Mouse (Mus musculus) cerebellum, adult 2 months (tissue): ENCODE measurements around the gene Havcr1. TPM values are rescaled to one million over a fixed set of nuclear protein-coding genes. Genes with fewer than 3 reads are reported as not detected.
"Not testable (repeated sequence)": the region's sequence is repeated elsewhere in the genome, so short reads cannot be mapped to it uniquely, and the experiment has no call there.

Source experiments
- DNase-seq, 2 experiments: peaks; one replicate each; pipeline ENCODE4 v3.0.0; 2021
- H3K27ac ChIP-seq: fragments of 200-500 bp; 2 replicates; pipeline ENCODE4 v1.5.1; 2012; ENCODE audit warnings: low read length, control low read depth, inconsistent platforms; ENCODE audit not compliant: insufficient read depth
- H3K27me3 ChIP-seq: fragments of 200-500 bp; 2 replicates; pipeline ENCODE4 v1.6.1; 2012; ENCODE audit warnings: inconsistent platforms, mild to moderate bottlenecking, low read length, moderate library complexity; ENCODE audit not compliant: control insufficient read depth, insufficient read depth
- H3K4me1 ChIP-seq: fragments of 200-500 bp; 2 replicates; pipeline ENCODE4 v1.6.1; 2011; ENCODE audit warnings: low read length; ENCODE audit not compliant: control insufficient read depth, insufficient read depth
- H3K4me3 ChIP-seq: fragments of 200-500 bp; replicated peaks from 2 replicates; pipeline ENCODE3; 2011; ENCODE audit warnings: mild to moderate bottlenecking, low read depth, low read length, control low read depth; ENCODE audit not compliant: insufficient read depth
- CTCF ChIP-seq: fragments of 200-500 bp; IDR thresholded peaks from 2 replicates; pipeline ENCODE4 v1.5.1; 2011; ENCODE audit warnings: low read depth, mild to moderate bottlenecking, control low read depth, low read length, moderate library complexity, borderline replicate concordance; ENCODE audit not compliant: insufficient read depth
- POLR2A ChIP-seq: fragments of 200-500 bp; IDR thresholded peaks from 2 replicates; pipeline ENCODE4 v1.6.1; 2011; ENCODE audit warnings: low read length, control low read depth, borderline replicate concordance; ENCODE audit not compliant: insufficient read depth
- whole genome bisulfite sequencing: fragments of 180-500 bp; shearing (Covaris S2); methylation state at CpG from one replicate; pipeline ENCODE4 v1.1.7; 2018; 5-methylcytosine and 5-hydroxymethylcytosine counted together
- polyA plus RNA-seq: library from polyadenylated mRNA; depleted of rRNA; stranded (reverse); fragments of >200 nt; gene quantifications from 2 replicates; pipeline ENCODE4 v1.2.3, GENCODE M21; 2012

The Havcr1 gene
- polyA plus RNA-seq, 1 experiment = not detected

DNA sequence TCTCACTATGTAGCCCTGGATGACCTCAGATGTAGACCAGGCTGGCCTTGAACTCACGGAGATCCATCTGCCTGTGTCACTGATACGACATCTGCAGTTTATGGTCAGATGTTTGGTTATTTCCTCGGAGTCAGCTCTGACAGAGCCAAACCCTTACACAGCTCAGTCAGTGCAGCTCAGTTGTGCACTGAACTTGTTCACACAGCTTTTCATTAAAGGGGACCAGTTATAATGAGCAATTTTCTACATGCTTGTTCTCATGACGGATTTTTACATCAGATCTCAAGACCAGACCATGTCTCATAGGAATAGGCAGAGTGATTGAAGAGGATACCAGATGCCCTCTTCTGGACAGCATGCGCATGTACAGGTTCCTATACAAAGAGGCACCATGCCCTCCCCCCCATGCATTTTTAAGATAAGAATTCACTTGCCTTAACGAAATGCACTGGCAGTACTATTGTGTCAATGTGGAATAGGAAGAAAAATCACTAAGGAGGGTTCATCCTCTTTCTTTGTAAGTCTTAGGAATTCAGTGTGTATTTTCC is 1.6 kb upstream of the Havcr1 start:
- Histone ChIP-seq H3K4me3 (no peak overlapping the region), H3K27ac (no peak overlapping the region), H3K27me3 (no peaks in the 10 kb centered on the region), H3K4me1 (no peaks in the 10 kb centered on the region)
- 54% methylated on average over 6 of the region's 6 CpGs for WGBS
- peak in 1 of 2 experiments; percentile 1 for DNase-seq
- no peak for TF ChIP-seq CTCF
- TF ChIP-seq POLR2A = no peak

DNA sequence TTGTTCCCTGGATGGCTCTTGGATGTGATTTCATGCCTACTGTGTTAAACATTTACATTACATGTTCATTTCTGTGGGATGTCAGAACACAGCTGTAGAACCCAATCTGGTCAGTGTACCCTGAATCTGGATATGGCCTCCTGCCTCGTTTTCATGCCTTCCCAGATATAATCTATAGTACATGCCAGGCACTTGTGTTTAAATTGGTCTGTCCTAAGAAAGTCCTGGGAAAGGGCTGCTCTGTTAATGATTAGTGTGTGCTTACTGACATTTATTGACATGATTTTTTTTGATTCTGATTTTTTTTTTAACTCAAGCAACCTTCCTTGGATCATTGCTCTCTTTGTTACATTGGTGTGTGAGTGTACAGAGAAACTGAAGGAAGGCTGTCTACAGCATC is 263 bp upstream of the Havcr1 start:
- H3K27ac ChIP-seq = no peak overlapping the region
- WGBS = 34% methylated on average over 1 of the region's 1 CpGs
- no peak for DNase-seq
- no peaks in the 10 kb centered on the region for H3K4me1 ChIP-seq
- H3K4me3 ChIP-seq = no peak overlapping the region
- TF ChIP-seq POLR2A (no peak), CTCF (no peak)
- no peaks in the 10 kb centered on the region for H3K27me3 ChIP-seq

DNA sequence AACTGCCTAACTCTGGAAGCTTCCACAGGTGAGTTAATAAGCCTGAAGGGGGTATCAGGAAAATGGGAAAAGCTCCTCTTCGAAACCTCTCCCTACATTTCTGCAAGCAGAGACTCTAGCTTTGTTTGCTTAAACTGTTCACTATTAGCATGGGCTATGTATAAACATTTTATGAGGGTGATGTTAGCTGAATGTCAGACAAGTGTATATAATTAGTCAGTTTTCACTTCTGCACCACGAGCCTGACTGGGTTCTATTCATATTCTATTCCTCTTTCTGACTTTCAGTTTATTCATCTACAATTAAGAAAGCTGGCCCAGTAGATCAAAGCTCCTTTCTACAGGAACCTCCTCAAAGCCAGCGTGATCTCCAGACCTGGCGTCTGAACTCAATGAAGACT is 4.6 kb downstream of the Havcr1 start:
- DNase-seq = no peak
- Histone ChIP-seq H3K4me3 (no peak overlapping the region), H3K27me3 (no peaks in the 10 kb centered on the region), H3K27ac (no peak overlapping the region), H3K4me1 (no peaks in the 10 kb centered on the region)
- 81% methylated on average over 4 of the region's 4 CpGs for WGBS
- TF ChIP-seq POLR2A (no peak), CTCF (no peak)

DNA sequence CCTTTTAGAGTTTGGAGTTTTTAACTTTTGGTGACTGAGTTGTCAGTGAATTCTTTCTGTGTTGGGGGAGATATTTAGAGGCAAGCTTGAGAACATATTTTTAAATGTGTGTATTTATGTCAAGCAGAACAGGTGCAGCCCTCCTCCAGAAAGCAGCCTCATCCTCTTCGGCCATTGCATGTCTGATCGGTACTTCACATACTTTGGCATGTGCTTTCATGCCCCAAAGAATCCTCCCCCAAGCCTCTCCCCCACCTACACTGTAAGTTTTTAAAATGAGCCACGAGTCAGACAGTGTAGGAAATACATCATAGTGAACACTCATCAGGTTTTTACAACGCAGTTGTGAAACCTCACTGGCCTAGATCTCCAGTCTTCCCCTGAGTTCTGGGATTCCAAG is 6.0 kb downstream of the Havcr1 start:
- 79% methylated on average over 4 of the region's 4 CpGs for WGBS
- DNase-seq = no peak
- TF ChIP-seq CTCF (no peak), POLR2A (no peak)
- Histone ChIP-seq H3K4me1 (no peaks in the 10 kb centered on the region), H3K27ac (no peak overlapping the region), H3K4me3 (no peak overlapping the region), H3K27me3 (no peaks in the 10 kb centered on the region)

DNA sequence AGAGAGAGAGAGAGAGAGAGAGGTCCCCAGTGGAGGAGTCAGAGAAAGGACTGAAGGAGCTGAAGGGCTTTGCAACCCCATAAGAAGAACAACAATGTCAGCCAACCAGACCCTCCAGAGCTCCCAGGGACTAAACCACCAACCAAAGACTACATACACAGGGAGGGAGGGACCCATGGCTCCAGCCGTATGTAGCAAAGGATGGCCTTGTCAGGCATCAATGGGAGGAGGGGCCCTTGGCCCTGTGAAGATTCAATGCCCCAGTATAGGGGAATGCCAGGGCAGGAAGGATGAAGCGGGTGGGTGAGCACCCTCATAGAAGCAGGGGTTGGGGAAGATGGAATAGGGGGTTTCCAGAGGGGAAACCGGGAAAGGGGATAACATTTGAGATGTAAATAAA is 6.8 kb downstream of the Havcr1 start:
- Histone ChIP-seq H3K4me1 (no peaks in the 10 kb centered on the region), H3K27me3 (no peaks in the 10 kb centered on the region), H3K27ac (no peak overlapping the region), H3K4me3 (no peak overlapping the region)
- WGBS = 76% methylated on average over 3 of the region's 3 CpGs
- DNase-seq = no peak
- TF ChIP-seq CTCF = no peak
- no peak for TF ChIP-seq POLR2A

DNA sequence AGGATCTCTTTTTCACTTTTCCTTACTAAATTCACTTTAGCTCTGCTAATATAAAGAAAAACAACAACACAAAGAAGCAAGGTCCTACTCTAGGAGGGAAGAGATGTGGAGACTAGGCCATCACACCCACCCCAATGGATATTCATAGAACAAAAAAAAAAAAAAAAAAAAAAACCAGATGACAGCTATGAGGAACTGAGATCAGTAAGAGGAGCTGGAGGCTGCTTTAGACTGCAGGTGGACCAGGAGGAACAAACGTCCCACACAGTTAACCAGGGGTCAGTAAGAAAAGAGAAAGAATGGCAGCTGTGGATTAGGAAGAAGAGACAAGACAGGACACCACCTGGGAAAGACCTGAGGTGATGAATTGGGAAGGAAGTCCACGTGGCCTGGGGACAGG is 13.1 kb downstream of the Havcr1 start:
- no peaks in the 10 kb centered on the region for H3K27me3 ChIP-seq
- 53% methylated on average over 2 of the region's 2 CpGs for WGBS
- DNase-seq = no peak
- TF ChIP-seq CTCF (no peak), POLR2A (no peak)
- H3K27ac ChIP-seq = no peak overlapping the region
- no peaks in the 10 kb centered on the region for H3K4me1 ChIP-seq
- no peak overlapping the region for H3K4me3 ChIP-seq

DNA sequence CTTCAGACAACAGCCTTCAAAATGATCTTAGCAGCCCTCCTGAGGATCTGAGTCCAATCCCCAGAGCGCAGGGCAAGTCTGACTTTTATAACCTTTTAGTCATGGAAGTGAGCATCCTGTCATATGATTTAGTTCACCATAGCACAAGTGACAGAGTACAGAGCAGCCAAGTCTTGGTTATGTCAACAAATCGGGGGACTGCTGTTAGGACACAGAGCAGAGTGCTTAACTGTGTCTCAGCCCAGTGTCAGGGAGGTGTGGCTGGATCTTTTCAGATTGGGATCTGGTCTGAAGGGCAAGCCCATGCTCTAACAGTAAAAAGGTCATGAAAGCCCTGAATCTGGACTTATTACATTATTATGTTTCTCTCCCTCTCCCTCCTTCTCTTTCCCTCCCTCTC is 18.8 kb downstream of the Havcr1 start:
- 72% methylated on average over 2 of the region's 2 CpGs for WGBS
- no peaks in the 10 kb centered on the region for H3K27me3 ChIP-seq
- no peak for DNase-seq
- H3K27ac ChIP-seq = no peak overlapping the region
- TF ChIP-seq CTCF (no peak), POLR2A (no peak)
- no peaks in the 10 kb centered on the region for H3K4me1 ChIP-seq
- no peak overlapping the region for H3K4me3 ChIP-seq

DNA sequence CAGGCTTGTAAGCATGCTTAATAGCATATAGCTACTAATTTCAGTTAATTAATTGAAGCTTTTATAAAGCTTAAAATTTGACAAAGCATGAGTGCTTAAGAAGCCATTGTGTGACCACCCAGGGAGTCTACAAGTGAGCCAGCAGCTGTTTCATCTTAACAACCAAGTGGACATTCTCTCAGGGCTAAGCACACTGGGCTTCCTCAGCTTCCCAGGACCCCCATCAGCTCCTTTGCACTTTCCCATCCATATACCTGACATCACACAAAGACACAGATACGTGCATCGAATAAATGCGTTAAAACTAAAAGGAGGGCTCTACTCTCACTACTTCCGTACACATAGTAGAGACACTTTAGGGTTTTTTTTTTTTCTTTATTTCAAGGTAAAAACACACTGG is 19.8 kb downstream of the Havcr1 start:
- no peaks in the 10 kb centered on the region for H3K27me3 ChIP-seq
- 82% methylated on average over 4 of the region's 4 CpGs for WGBS
- DNase-seq = no peak
- no peak overlapping the region for H3K27ac ChIP-seq
- TF ChIP-seq CTCF = no peak
- no peak overlapping the region for H3K4me3 ChIP-seq
- no peaks in the 10 kb centered on the region for H3K4me1 ChIP-seq

DNA sequence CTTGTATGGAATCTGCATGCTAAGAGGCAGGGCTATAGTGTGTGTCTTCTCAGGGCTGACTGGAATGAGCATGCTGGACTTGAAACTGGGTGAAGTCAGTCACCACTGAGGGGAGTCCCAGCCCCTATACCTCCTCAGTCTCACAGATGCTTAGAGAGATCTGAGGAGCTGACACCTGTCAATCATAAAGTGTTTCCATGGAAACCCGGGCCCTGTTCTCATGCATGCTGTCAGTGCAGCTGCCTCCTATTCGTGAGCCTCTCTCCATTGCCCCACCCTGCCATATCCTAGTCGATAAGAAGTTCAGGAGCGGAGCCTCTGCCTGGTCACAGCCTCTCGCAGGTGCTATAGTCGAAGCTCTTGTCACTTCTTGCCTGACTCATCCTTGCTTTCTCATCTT is 20.8 kb downstream of the Havcr1 start:
- DNase-seq, H3K4me1 ChIP-seq, H3K27me3 ChIP-seq, H3K4me3 ChIP-seq, H3K27ac ChIP-seq: not testable (repeated sequence)
- WGBS = 79% methylated on average over 6 of the region's 6 CpGs
